9 mouse cellular contexts compared by ENCODE assay signal in the genomic region with DNA sequence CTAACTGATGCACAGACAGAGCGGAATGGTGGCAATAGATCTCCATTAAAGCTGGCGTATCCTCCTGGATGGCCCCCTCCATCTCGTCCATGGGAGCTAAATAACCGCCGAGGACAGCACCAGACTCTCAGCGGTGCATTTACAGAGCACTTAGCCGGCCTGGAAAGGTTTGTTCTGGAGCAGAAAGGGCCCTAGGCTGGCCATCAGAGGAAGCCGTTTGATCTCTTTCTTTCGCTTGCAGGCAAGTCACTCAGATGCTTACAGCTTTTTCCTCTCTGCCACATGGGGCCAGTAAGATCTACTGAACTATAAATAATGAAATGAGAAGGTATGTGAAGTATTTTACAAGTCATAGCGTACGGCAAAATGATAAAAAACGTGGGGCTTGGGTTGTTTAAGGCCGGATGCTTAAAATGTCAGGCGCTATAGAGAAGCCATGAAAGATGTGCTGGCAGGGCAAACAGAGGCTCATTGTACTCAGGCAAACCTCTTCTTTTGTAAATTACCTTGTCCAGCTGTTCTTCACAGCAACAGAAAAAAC.
DNase-seq lines count a peak whose midpoint lies in the region; ATAC-seq and TF ChIP-seq lines count a peak whose summit lies in the region.
"Had no signal": no experiment of that assay in that cellular context is flagged by ENCODE, and none has a peak within 500 bp of the region (broad histone marks: within the 10 kb centered on the region; RNA-seq: fewer than 3 reads in every experiment).

No protein-coding gene starts in this region.

- TF ChIP-seq POLR2A in kidney, adult 2 months (IDR thresholded peaks at IDR 0.05; ENCODE audit: low read depth, low read length), result no peak

- H3K9ac ChIP-seq in embryonic facial prominence, embryonic 12.5 days, result no peak overlapping the region
- H3K9ac ChIP-seq in neural tube, embryonic 14.5 days (replicated peaks; ENCODE audit: low read depth, low read length), result no peak overlapping the region

- peaks cover 4% of the 10 kb centered on the region; the same call in 1 of the 2 replicates for H3K4me1 ChIP-seq in kidney, adult 2 months (ENCODE audit: control insufficient read depth, insufficient read depth, low read length)
- peaks cover 15% of the 10 kb centered on the region; the same call in 1 of the 2 replicates for H3K4me1 ChIP-seq in embryonic facial prominence, embryonic 12.5 days
- H3K4me1 ChIP-seq in neural tube, embryonic 14.5 days (ENCODE audit: control insufficient read depth, insufficient read depth, low read length), result peaks cover 14% of the 10 kb centered on the region; the same call in 1 of the 2 replicates

- H3K36me3 ChIP-seq in kidney, adult 2 months (ENCODE audit: control insufficient read depth, insufficient read depth, low read length), result no peaks in the 10 kb centered on the region
- no peaks in the 10 kb centered on the region for H3K36me3 ChIP-seq in embryonic facial prominence, embryonic 12.5 days
- H3K36me3 ChIP-seq in neural tube, embryonic 14.5 days (ENCODE audit: control insufficient read depth, insufficient read depth, low read length), result no peaks in the 10 kb centered on the region

- WGBS in kidney, adult 2 months, result 42% methylated on average over 14 of the region's 14 CpGs
- 14% methylated on average over 14 of the region's 14 CpGs for WGBS in embryonic facial prominence, embryonic 12.5 days
- 1% methylated on average over 14 of the region's 14 CpGs for WGBS in neural tube, embryonic 14.5 days

- no peak overlapping the region for H3K4me3 ChIP-seq in kidney, adult 2 months (ENCODE audit: insufficient read depth, low read depth, low read length)
- H3K4me3 ChIP-seq in embryonic facial prominence, embryonic 12.5 days, result no peak overlapping the region
- peak overlapping the region; percentile 15 for H3K4me3 ChIP-seq in neural tube, embryonic 14.5 days (ENCODE audit: low read depth, low read length)

- no peaks in the 10 kb centered on the region for H3K9me3 ChIP-seq in embryonic facial prominence, embryonic 12.5 days
- H3K9me3 ChIP-seq in neural tube, embryonic 14.5 days (ENCODE audit: control insufficient read depth, low read length), result no peaks in the 10 kb centered on the region

- no peak for ATAC-seq in embryonic facial prominence, embryonic 12.5 days (ENCODE audit: insufficient number of reproducible peaks, insufficient read depth, low FRiP score, low TSS enrichment)
- ATAC-seq in neural tube, embryonic 14.5 days (ENCODE audit: low read depth), result peak; percentile 74

- no peak overlapping the region for H3K27ac ChIP-seq in kidney, adult 2 months (ENCODE audit: insufficient read depth, low read depth, low read length)
- H3K27ac ChIP-seq in embryonic facial prominence, embryonic 12.5 days, result no peak overlapping the region
- H3K27ac ChIP-seq in neural tube, embryonic 14.5 days (ENCODE audit: low read depth, low read length), result peak overlapping the region; percentile 48

- peak overlapping the region; percentile 20 for H3K4me2 ChIP-seq in embryonic facial prominence, embryonic 12.5 days (replicated peaks)
- peak overlapping the region; percentile 25 for H3K4me2 ChIP-seq in neural tube, embryonic 14.5 days (ENCODE audit: low read depth, low read length)

- DNase-seq in kidney, postnatal 10 days, result peak; percentile 8
- no peak for DNase-seq in kidney, adult 2 months
- peak; percentile 7 for DNase-seq in induced T-regulatory cell, adult 2 months (ENCODE audit: low read depth)
- DNase-seq in urinary bladder, postnatal 25 days (ENCODE audit: low spot score), result no peak
- DNase-seq in right cerebral cortex, adult 2 months (ENCODE audit: low spot score in 2 of 2), result no peak
- DNase-seq in thymus, postnatal 36 days, result no peak
- DNase-seq: spleen, adult 18-20 months had no signal

- no peak for TF ChIP-seq CTCF in kidney, adult 2 months (conservative IDR thresholded peaks at IDR 0.05; ENCODE audit: insufficient read depth, insufficient read length, low read depth, low read length)

- no peaks in the 10 kb centered on the region for H3K27me3 ChIP-seq in kidney, adult 2 months (replicated peaks; ENCODE audit: control insufficient read depth, insufficient read depth, low read length)
- no peaks in the 10 kb centered on the region for H3K27me3 ChIP-seq in embryonic facial prominence, embryonic 12.5 days
- no peaks in the 10 kb centered on the region for H3K27me3 ChIP-seq in neural tube, embryonic 14.5 days (ENCODE audit: control insufficient read depth, insufficient read depth, low read length)

Comparison
In these comparisons a context has a peak if more than half of its experiments do, and no peak if none do; other contexts are left out.
1. DNase-seq: peak in kidney, postnatal 10 days (single experiment) and induced T-regulatory cell, adult 2 months (single experiment); none in kidney, adult 2 months (single experiment), urinary bladder, postnatal 25 days (single experiment), right cerebral cortex, adult 2 months (0 of 2) and thymus, postnatal 36 days (0 of 2).